ENCODE assay signal across 17 mouse cellular contexts in genomic region chr9:64602895-64603294, GRCm38 (mm10).
"Had no signal": no experiment of that assay in that cellular context is flagged by ENCODE, and none has a peak within 500 bp of the region (broad histone marks: within the 10 kb centered on the region; RNA-seq: fewer than 3 reads in every experiment).

No protein-coding gene starts in this region.

- DNase-seq: kidney, adult 11 months; kidney, adult 8-10 months; kidney, postnatal 14 days; kidney, postnatal 4 days; layer of hippocampus, adult 9-11 months; liver, postnatal 0 days; lung, embryonic 14.5 days; thymus, adult 18-20 months; thymus, postnatal 4 days had no signal

- ATAC-seq: liver, postnatal 0 days; lung, postnatal 0 days; midbrain, embryonic 16.5 days had no signal

- H3K36me3 ChIP-seq: limb, embryonic 10.5 days; limb, embryonic 13.5 days; midbrain, embryonic 12.5 days had no signal

- H3K4me3 ChIP-seq: layer of hippocampus, adult 2 months; limb, embryonic 10.5 days; limb, embryonic 13.5 days; midbrain, embryonic 12.5 days had no signal

- H3K9ac ChIP-seq: limb, embryonic 13.5 days; liver, embryonic 14.5 days; liver, postnatal 0 days; lung, embryonic 14.5 days; midbrain, embryonic 12.5 days had no signal

- H3K9me3 ChIP-seq: limb, embryonic 10.5 days; limb, embryonic 13.5 days; midbrain, embryonic 12.5 days had no signal

- H3K4me2 ChIP-seq: limb, embryonic 13.5 days; lung, embryonic 14.5 days; midbrain, embryonic 12.5 days had no signal

- H3K27me3 ChIP-seq: limb, embryonic 13.5 days had no signal

- H3K27ac ChIP-seq: layer of hippocampus, adult 2 months; limb, embryonic 10.5 days; limb, embryonic 13.5 days; liver, embryonic 14.5 days; macrophage; midbrain, embryonic 12.5 days had no signal
